Mouse (Mus musculus): ENCODE results near the gene Mrpl42. TPM values are rescaled to one million over a fixed set of nuclear protein-coding genes. Genes with fewer than 3 reads are reported as not detected.

Gene Mrpl42
- polyA plus RNA-seq, 1 experiment from 2014 or later: 380 TPM

- H3K27ac ChIP-seq (replicated peaks): no peak overlapping the region
- no peak overlapping the region for H3K4me3 ChIP-seq
- H3K36me3 ChIP-seq (replicated peaks): peaks cover 7% of the 10 kb centered on the region
- 73% methylated on average over 8 of the region's 8 CpGs for WGBS
- H3K4me1 ChIP-seq: peaks cover 14% of the 10 kb centered on the region
- H3K9me3 ChIP-seq: no peaks in the 10 kb centered on the region
- no peaks in the 10 kb centered on the region for H3K27me3 ChIP-seq (replicated peaks; ENCODE audit: low read depth, poor library complexity, severe bottlenecking)
- DNase-seq (ENCODE audit: low spot score): no peak
These were observed 10.9 kb upstream of the Mrpl42 start for GRCm38 (mm10) chr10:95512635-95513034.

DNA sequence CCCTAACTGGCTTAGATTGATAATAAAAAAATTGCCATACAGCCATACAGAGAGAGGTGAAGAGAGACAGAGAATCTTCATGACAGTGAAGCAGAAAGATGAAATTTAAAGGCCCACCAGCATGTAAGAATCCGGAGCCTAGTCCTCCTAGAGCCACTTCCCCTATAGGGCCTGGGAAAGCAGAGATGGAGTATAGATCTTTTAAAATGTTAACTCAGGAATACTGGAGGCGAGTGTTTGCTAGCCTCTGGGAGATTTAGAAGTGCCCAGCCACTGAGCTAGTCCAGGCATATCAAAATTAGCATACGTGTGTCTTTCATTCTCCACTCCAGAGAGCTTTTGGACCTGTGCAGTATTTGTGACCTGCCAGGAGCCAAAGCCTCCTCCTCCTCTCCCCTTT is 7.5 kb upstream of the Mrpl42 start:
- H3K4me3 ChIP-seq: no peak overlapping the region
- 74% methylated on average over 3 of the region's 3 CpGs for WGBS
- peaks cover 7% of the 10 kb centered on the region for H3K4me1 ChIP-seq
- H3K27me3 ChIP-seq (replicated peaks; ENCODE audit: low read depth, poor library complexity, severe bottlenecking): no peaks in the 10 kb centered on the region
- H3K36me3 ChIP-seq (replicated peaks): no peaks in the 10 kb centered on the region
- H3K9me3 ChIP-seq: no peaks in the 10 kb centered on the region
- no peak for DNase-seq (ENCODE audit: low spot score)
- H3K27ac ChIP-seq (replicated peaks): no peak overlapping the region

- WGBS: 77% methylated on average over 6 of the region's 6 CpGs
These were observed 7.1 kb upstream of the Mrpl42 start for GRCm38 (mm10) chr10:95508793-95509192.

GRCm38 (mm10) chr10:95508126-95508525 is 6.4 kb upstream of the Mrpl42 start:
- no peaks in the 10 kb centered on the region for H3K36me3 ChIP-seq (replicated peaks)
- H3K27ac ChIP-seq (replicated peaks): no peak overlapping the region
- H3K9me3 ChIP-seq: no peaks in the 10 kb centered on the region
- H3K4me3 ChIP-seq: no peak overlapping the region
- H3K27me3 ChIP-seq (replicated peaks; ENCODE audit: low read depth, poor library complexity, severe bottlenecking): no peaks in the 10 kb centered on the region
- no peak for DNase-seq (ENCODE audit: low spot score)
- H3K4me1 ChIP-seq: no peaks in the 10 kb centered on the region
- 81% methylated on average over 8 of the region's 8 CpGs for WGBS

More at GRCm38 (mm10) chr10:95508793-95509192, 7.1 kb upstream of the Mrpl42 start:
- Histone ChIP-seq H3K27me3 (replicated peaks; ENCODE audit: low read depth, poor library complexity, severe bottlenecking) (no peaks in the 10 kb centered on the region), H3K27ac (replicated peaks) (no peak overlapping the region), H3K36me3 (replicated peaks) (no peaks in the 10 kb centered on the region), H3K4me3 (no peak overlapping the region), H3K4me1 (peaks cover 3% of the 10 kb centered on the region), H3K9me3 (no peaks in the 10 kb centered on the region)
- no peak for DNase-seq (ENCODE audit: low spot score)

DNA sequence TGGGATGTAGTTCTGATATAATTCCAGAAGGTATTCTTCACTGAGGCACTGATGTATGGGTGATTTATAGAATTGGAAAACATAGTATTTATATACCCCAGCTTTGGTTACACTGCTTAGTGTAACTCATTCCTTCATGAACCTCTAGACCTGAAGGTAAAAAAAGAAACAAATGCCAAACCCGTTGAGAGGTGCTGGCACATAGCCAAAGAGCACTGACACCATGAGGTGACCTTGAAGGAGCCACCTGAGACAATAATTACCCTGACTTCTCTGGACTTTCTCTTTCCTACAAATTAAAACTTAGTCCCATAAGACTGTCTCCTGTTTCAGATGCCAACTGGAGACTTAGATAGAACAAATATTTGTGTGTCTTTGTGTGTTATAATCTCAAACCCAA is 2.6 kb upstream of the Mrpl42 start:
- Histone ChIP-seq H3K9me3 (no peaks in the 10 kb centered on the region), H3K4me1 (peaks cover 12% of the 10 kb centered on the region), H3K27ac (replicated peaks) (no peak overlapping the region), H3K4me3 (no peak overlapping the region), H3K27me3 (replicated peaks; ENCODE audit: low read depth, poor library complexity, severe bottlenecking) (no peaks in the 10 kb centered on the region), H3K36me3 (replicated peaks) (no peaks in the 10 kb centered on the region; the same call in 1 of the 2 replicates)
- 56% methylated on average over 1 of the region's 1 CpGs for WGBS
- DNase-seq (ENCODE audit: low spot score): no peak

DNA sequence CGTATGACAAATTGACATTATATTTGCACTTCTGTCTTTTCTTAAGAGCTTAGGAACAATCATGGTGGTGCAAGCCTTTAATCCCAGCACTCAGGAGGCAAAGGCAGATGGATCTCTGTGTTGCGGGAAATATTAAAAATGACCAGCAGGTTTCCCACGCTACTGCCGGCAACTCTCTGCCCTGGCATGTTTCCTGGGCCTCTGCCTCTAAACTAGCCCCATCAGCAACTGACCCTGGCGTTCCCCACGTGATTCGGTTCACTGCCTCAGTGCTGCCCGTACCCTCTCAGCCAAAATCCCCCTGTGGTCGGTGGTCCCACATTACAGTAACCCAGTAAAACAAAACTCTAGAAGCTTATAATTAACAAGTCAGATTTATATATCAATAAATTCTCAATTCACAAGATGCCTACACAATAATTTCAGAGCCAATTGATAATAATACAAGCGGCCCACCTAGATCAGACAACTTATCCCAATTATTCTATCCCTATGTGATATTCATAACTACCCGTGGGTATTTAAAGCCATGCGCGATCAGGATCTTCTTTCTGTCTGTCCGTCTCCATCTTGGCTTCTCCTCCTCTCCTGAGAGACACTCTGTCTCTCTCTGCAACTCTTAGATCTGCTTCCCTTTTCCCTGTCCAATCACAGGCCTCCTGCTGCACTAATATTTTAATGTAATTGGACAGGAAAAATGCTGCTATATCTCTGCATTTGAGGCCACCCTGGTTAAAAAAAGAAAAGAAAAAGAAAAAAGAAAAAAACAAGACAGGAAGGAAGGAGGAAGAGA is 1.9 kb upstream of the Mrpl42 start:
- 89% methylated on average over 14 of the region's 14 CpGs for WGBS
- DNase-seq (ENCODE audit: low spot score): no peak

DNA sequence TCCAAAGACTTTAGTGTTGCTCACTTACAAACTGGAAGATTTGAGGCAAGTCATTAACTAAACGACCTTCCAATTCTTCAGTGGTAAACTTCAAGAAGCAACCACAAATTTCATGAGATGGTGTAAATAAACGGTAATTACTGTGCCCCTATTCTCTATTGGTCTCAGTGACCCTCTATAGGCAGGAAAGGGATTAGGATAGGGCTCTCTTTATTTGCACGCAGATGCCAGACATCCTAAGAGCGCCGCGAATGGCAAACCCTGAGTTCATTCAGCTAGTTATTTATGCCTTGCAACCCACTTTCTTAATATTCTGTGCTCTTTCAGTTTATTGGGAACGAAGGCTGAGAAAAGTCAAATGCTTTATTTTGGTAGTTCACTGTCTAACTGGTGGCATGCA is 707 bp downstream of the Mrpl42 start:
- peaks cover 31% of the 10 kb centered on the region for H3K36me3 ChIP-seq (replicated peaks)
- H3K4me3 ChIP-seq: peak overlapping the region; percentile 90
- H3K27me3 ChIP-seq (replicated peaks; ENCODE audit: low read depth, poor library complexity, severe bottlenecking): no peaks in the 10 kb centered on the region
- H3K27ac ChIP-seq (replicated peaks): peak overlapping the region; percentile 96
- no peak for DNase-seq (ENCODE audit: low spot score)
- peaks cover 12% of the 10 kb centered on the region for H3K4me1 ChIP-seq
- WGBS: 3% methylated on average over 7 of the region's 7 CpGs
- H3K9me3 ChIP-seq: no peaks in the 10 kb centered on the region

More for the DNA sequence above, 1.9 kb upstream of the Mrpl42 start:
- Histone ChIP-seq H3K27ac (replicated peaks) (no peak overlapping the region), H3K36me3 (replicated peaks) (peaks cover 5% of the 10 kb centered on the region), H3K27me3 (replicated peaks; ENCODE audit: low read depth, poor library complexity, severe bottlenecking) (no peaks in the 10 kb centered on the region), H3K9me3 (no peaks in the 10 kb centered on the region), H3K4me3 (no peak overlapping the region), H3K4me1 (peaks cover 12% of the 10 kb centered on the region)

- H3K27ac ChIP-seq (replicated peaks): no peak overlapping the region
- H3K4me3 ChIP-seq: no peak overlapping the region
- H3K4me1 ChIP-seq: no peaks in the 10 kb centered on the region
- no peak for DNase-seq (ENCODE audit: low spot score)
- H3K27me3 ChIP-seq (replicated peaks; ENCODE audit: low read depth, poor library complexity, severe bottlenecking): no peaks in the 10 kb centered on the region
- H3K9me3 ChIP-seq: no peaks in the 10 kb centered on the region
- peaks cover 99% of the 10 kb centered on the region for H3K36me3 ChIP-seq (replicated peaks)
- 93% methylated on average over 5 of the region's 5 CpGs for WGBS
These were observed 7.5 kb downstream of the Mrpl42 start for GRCm38 (mm10) chr10:95494268-95494667.

DNA sequence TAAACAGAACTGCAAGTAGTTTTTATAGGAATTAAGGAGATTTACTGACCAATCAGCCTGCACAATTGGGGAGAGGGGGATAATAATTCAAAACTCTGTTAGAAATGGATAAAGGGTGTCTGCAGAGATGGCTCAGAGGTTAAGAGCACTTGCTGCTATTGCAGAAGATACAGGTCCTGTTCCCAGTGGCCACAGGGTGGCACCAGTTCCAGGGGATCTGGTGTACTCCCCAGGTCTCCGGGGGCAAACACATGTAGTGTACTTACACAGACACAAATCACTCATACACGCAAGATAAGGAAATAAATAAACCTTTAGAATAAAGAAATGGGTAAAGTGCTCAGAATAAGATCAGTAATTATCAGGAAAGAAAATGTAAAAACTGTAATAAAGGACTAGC is 12.1 kb downstream of the Mrpl42 start:
- Histone ChIP-seq H3K27ac (replicated peaks) (no peak overlapping the region), H3K9me3 (no peaks in the 10 kb centered on the region), H3K4me1 (no peaks in the 10 kb centered on the region), H3K36me3 (replicated peaks) (peaks cover 99% of the 10 kb centered on the region), H3K27me3 (replicated peaks; ENCODE audit: low read depth, poor library complexity, severe bottlenecking) (no peaks in the 10 kb centered on the region), H3K4me3 (no peak overlapping the region)
- WGBS: 96% methylated on average over 2 of the region's 2 CpGs
- no peak for DNase-seq (ENCODE audit: low spot score)

- Histone ChIP-seq H3K4me3 (no peak overlapping the region), H3K27ac (replicated peaks) (no peak overlapping the region), H3K27me3 (replicated peaks; ENCODE audit: low read depth, poor library complexity, severe bottlenecking) (no peaks in the 10 kb centered on the region), H3K36me3 (replicated peaks) (peaks cover 27% of the 10 kb centered on the region), H3K9me3 (no peaks in the 10 kb centered on the region), H3K4me1 (no peaks in the 10 kb centered on the region)
- no peak for DNase-seq (ENCODE audit: low spot score)
- WGBS: 85% methylated on average over 11 of the region's 11 CpGs
These were observed 24.2 kb downstream of the Mrpl42 start for GRCm38 (mm10) chr10:95477516-95477915.

GRCm38 (mm10) chr10:95475923-95476322 is 25.8 kb downstream of the Mrpl42 start:
- DNase-seq (ENCODE audit: low spot score): peak; percentile 84
- H3K9me3 ChIP-seq: no peaks in the 10 kb centered on the region
- WGBS: 14% methylated on average over 10 of the region's 10 CpGs
- peaks cover 15% of the 10 kb centered on the region for H3K36me3 ChIP-seq (replicated peaks)
- H3K4me1 ChIP-seq: no peaks in the 10 kb centered on the region
- no peak overlapping the region for H3K27ac ChIP-seq (replicated peaks)
- H3K4me3 ChIP-seq: no peak overlapping the region
- no peaks in the 10 kb centered on the region for H3K27me3 ChIP-seq (replicated peaks; ENCODE audit: low read depth, poor library complexity, severe bottlenecking)

DNA sequence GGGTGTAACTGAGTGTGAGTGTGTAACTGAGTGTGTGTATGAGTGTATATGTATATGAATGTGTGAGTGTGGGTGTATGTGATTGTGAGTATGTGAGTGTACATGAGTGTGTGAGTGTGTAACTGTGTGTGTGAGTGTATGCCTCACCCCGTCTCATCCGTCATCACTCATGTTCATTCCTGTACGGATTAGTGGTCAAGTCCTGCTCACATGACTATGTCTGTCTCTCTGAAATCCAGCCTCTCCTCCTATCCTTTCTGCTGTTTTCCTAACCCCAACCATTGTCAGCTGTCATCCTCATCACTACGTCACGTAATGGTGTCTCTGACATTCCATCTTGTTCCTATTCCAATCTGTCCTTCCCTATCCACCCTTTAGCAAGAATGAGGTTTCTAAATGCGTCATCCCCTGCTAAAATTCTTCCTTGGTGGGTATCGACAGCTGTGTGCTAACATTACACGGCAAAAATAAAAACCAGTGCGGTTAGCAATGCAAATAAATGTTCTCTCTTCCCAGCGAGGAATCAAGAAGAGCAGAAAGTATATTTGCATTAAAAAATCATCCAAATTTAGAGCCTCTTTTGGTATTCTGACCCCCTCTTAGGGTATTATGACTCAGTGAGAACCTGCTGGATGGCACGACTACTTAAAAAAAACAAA is 29.7 kb downstream of the Mrpl42 start:
- DNase-seq (ENCODE audit: low spot score): no peak
- Histone ChIP-seq H3K27me3 (replicated peaks; ENCODE audit: low read depth, poor library complexity, severe bottlenecking) (no peaks in the 10 kb centered on the region), H3K27ac (replicated peaks) (no peak overlapping the region), H3K4me3 (no peak overlapping the region), H3K36me3 (replicated peaks) (no peaks in the 10 kb centered on the region), H3K9me3 (no peaks in the 10 kb centered on the region), H3K4me1 (no peaks in the 10 kb centered on the region)
- WGBS: 86% methylated on average over 11 of the region's 11 CpGs

GRCm38 (mm10) chr10:95471186-95471585 is 30.6 kb downstream of the Mrpl42 start:
- H3K27ac ChIP-seq (replicated peaks): no peak overlapping the region
- H3K4me3 ChIP-seq: no peak overlapping the region
- 78% methylated on average over 3 of the region's 3 CpGs for WGBS
- H3K36me3 ChIP-seq (replicated peaks): no peaks in the 10 kb centered on the region
- no peaks in the 10 kb centered on the region for H3K27me3 ChIP-seq (replicated peaks; ENCODE audit: low read depth, poor library complexity, severe bottlenecking)
- no peak for DNase-seq (ENCODE audit: low spot score)
- no peaks in the 10 kb centered on the region for H3K9me3 ChIP-seq
- peaks cover 4% of the 10 kb centered on the region; the same call in 1 of the 2 replicates for H3K4me1 ChIP-seq

All from embryonic facial prominence, embryonic 10.5 days (tissue).